Mouse (Mus musculus) heart, adult 2 months (tissue): Measurements from ENCODE around the gene Ftsj3. TPM values are rescaled to one million over a fixed set of nuclear protein-coding genes. Genes with fewer than 3 reads are reported as not detected.

Experiments used
- DNase-seq, 2 experiments: peaks; one replicate each; pipeline ENCODE4 v3.0.0; 2021
- H3K27ac ChIP-seq: fragments of 200-600 bp; 2 replicates; pipeline ENCODE4 v1.8.1; 2022
- H3K27me3 ChIP-seq: fragments of 200-500 bp; 2 replicates; pipeline ENCODE4 v1.6.1; 2012; ENCODE audit warnings: mild to moderate bottlenecking, low read length, inconsistent platforms, mixed read lengths; ENCODE audit not compliant: control insufficient read depth, insufficient read depth
- H3K36me3 ChIP-seq: fragments of 200-500 bp; 2 replicates; pipeline ENCODE4 v1.6.1; 2012; ENCODE audit warnings: low read length, inconsistent platforms; ENCODE audit not compliant: control insufficient read depth, insufficient read depth
- H3K4me1 ChIP-seq: fragments of 200-500 bp; 2 replicates; pipeline ENCODE4 v1.6.1; 2011; ENCODE audit warnings: low read length; ENCODE audit not compliant: control insufficient read depth, insufficient read depth
- H3K4me3 ChIP-seq: fragments of 200-600 bp; 2 replicates; pipeline ENCODE4 v1.8.1; 2022
- H3K79me2 ChIP-seq: fragments of 200-500 bp; replicated peaks from 2 replicates; pipeline ENCODE4 v1.6.1; 2012; ENCODE audit warnings: mild to moderate bottlenecking, inconsistent platforms, low read length, moderate library complexity, mixed read lengths; ENCODE audit not compliant: control insufficient read depth, insufficient read depth
- H3K9ac ChIP-seq: fragments of 200-500 bp; 2 replicates; pipeline ENCODE4 v1.6.1; 2012; ENCODE audit warnings: low read depth, mild to moderate bottlenecking, control low read depth, inconsistent platforms, low read length, mixed read lengths
- CTCF ChIP-seq: fragments of 200-600 bp; IDR thresholded peaks from 2 replicates; pipeline ENCODE4 v1.8.1; 2022; ENCODE audit warnings: antibody characterized with exemption, mild to moderate bottlenecking, moderate library complexity
- EP300 ChIP-seq: fragments of 200-500 bp; IDR thresholded peaks from 2 replicates; pipeline ENCODE4 v1.6.1; 2011; ENCODE audit warnings: low read depth, low read length, control low read depth; ENCODE audit not compliant: insufficient read depth
- POLR2A ChIP-seq: fragments of 200-500 bp; IDR thresholded peaks from 2 replicates; pipeline ENCODE4 v1.6.1; 2011; ENCODE audit warnings: mild to moderate bottlenecking, low read depth, low read length, control low read depth; ENCODE audit not compliant: insufficient read depth
- WGBS: fragments of 180-500 bp; shearing (Covaris S2); methylation state at CpG from one replicate; pipeline ENCODE4 v1.1.7; 2018; 5-methylcytosine and 5-hydroxymethylcytosine counted together
- intact Hi-C: fragments of 180-260 bp; cut with DNase I; formaldehyde crosslinking; loops from one replicate; pipeline ENCODE4 v1.15.1; 2025
- polyA plus RNA-seq: library from polyadenylated mRNA; depleted of rRNA; stranded (reverse); fragments of >200 nt; gene quantifications from 2 replicates; pipeline ENCODE4 v1.2.3, GENCODE M21; 2012
- total RNA-seq, 2 experiments: library from RNA; stranded (reverse); gene quantifications; 2 replicates each; pipeline ENCODE4 v1.2.3; 2021

Gene Ftsj3
- total and polyA plus RNA-seq, 3 experiments = 10.2 to 21.6 (median 20.2) TPM

DNA sequence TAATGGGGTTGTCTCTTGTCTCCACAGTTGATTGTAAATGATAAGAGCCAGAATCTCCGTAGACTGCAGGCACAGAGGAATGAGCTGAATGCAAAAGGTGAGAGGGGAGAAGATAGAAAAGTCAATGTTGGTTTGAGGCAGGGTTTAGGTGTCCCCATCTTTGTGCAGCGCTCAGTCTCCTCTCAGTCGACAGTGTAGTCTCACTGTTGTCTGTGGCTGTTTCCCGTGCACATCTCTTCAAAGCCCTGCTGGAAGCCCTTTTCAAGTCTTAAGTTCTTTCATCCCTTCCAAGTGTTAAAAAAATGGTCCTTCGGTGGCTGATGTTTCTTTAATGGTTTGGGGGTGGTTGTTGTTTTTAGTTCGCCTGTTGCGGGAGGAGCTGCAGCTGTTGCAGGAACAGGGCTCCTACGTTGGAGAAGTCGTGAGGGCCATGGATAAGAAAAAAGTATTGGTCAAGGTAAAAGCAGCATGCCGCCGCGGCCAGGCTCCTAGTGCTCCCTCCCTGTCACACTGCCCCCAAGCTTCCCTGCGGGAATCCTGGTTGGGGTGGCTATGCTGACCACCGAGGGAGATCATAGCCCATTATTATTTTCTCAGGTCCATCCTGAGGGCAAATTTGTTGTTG lies 5.1 kb upstream of the Ftsj3 start:
- WGBS = 74% methylated on average over 14 of the region's 14 CpGs
- H3K36me3 ChIP-seq = peaks cover 2% of the 10 kb centered on the region
- H3K27me3 ChIP-seq = no peaks in the 10 kb centered on the region
- TF ChIP-seq EP300 (no peak), CTCF (no peak), POLR2A (no peak)
- no peaks in the 10 kb centered on the region for H3K79me2 ChIP-seq
- H3K4me3 ChIP-seq = no peak overlapping the region
- intact Hi-C loops = no loop called here
- H3K4me1 ChIP-seq = peaks cover 2% of the 10 kb centered on the region
- H3K27ac ChIP-seq = no peak overlapping the region
- no peak for DNase-seq
- H3K9ac ChIP-seq = no peak overlapping the region

DNA sequence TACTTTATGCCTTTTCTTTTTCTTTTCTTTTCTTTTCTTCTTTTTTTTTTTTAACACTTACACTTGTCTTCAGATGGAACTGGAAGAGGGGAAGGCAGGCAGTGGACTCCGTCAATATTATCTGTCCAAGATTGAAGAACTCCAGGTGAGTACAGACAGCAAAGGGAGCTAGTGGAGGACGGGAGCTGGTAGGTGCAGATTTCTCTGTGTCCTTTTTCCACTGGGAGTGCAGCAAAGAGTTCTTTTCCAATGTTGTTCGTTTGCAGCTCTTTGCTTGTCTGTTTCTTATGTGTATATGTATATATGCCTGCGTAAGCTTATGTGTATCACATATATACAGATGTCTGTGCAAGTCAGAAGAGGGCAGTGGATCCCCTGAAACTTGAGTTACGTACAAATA lies 896 bp upstream of the Ftsj3 start:
- Histone ChIP-seq H3K36me3 (peaks cover 2% of the 10 kb centered on the region), H3K4me1 (peaks cover 5% of the 10 kb centered on the region), H3K79me2 (no peaks in the 10 kb centered on the region), H3K4me3 (peak overlapping the region; percentile 71), H3K9ac (no peak overlapping the region), H3K27me3 (no peaks in the 10 kb centered on the region), H3K27ac (peak overlapping the region; percentile 83)
- 45% methylated on average over 5 of the region's 5 CpGs for WGBS
- DNase-seq = no peak
- peak; percentile 61 for TF ChIP-seq CTCF
- no peak for TF ChIP-seq EP300
- intact Hi-C loops = loop anchor here (2.0 kb wide), 1 partner anchor 14 kb away; no protein-coding TSS in a partner anchor

DNA sequence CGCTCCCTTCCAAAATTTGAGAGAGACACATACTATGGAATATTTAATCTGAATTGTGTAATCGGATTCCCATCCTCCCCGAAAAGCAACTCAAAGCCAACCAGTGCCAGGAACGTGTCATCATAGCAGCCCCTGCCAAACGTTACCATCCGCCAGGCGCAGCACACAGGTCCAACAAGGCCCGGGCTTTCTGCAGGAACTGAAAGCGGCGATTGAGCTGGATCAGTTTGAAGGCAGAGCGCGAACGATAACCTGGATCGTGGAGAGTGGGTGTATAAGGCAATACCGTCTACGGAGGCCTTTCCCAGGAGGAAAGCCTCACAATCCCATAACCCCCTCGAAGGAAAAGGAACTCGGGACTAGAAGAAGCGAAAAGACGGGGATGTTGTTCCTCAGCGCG lies 705 bp downstream of the Ftsj3 start:
- peak overlapping the region; percentile 71 for H3K4me3 ChIP-seq
- no peak for TF ChIP-seq CTCF
- no peak for TF ChIP-seq EP300
- TF ChIP-seq POLR2A = no peak
- H3K27me3 ChIP-seq = no peaks in the 10 kb centered on the region
- WGBS = under 1% methylated on average over 22 of the region's 22 CpGs
- intact Hi-C loops = no loop called here
- H3K27ac ChIP-seq = peak overlapping the region; percentile 83
- DNase-seq = no peak
- peaks cover 2% of the 10 kb centered on the region for H3K36me3 ChIP-seq
- peaks cover 5% of the 10 kb centered on the region for H3K4me1 ChIP-seq
- peak overlapping the region; percentile 56 for H3K9ac ChIP-seq
- H3K79me2 ChIP-seq = no peaks in the 10 kb centered on the region

DNA sequence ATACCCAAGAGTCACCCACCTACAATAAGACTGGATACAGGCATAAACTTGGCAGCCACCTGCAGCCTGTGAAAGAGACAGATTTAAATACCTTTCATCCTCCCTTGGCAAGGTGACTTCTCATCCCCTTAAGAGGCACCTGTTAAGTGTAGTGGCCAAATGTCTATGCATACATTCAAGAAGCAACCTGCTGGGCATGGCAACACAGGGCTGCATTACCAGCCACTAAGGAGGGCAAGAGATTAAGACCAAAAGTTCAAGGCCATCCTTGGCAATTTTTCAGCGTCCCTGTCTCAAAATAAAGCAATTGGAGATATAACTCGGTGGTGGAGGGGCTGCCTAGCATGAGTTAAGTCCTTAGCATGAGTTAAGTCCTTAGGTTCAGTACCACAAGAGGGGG lies 1.1 kb downstream of the Ftsj3 start:
- no peaks in the 10 kb centered on the region for H3K79me2 ChIP-seq
- no peak overlapping the region for H3K9ac ChIP-seq
- no peak overlapping the region for H3K27ac ChIP-seq
- WGBS = 9% methylated on average over 2 of the region's 2 CpGs
- H3K27me3 ChIP-seq = no peaks in the 10 kb centered on the region
- H3K4me1 ChIP-seq = peaks cover 5% of the 10 kb centered on the region
- TF ChIP-seq CTCF = no peak
- H3K4me3 ChIP-seq = peak overlapping the region; percentile 71
- intact Hi-C loops = no loop called here
- no peak for DNase-seq
- peaks cover 2% of the 10 kb centered on the region for H3K36me3 ChIP-seq

DNA sequence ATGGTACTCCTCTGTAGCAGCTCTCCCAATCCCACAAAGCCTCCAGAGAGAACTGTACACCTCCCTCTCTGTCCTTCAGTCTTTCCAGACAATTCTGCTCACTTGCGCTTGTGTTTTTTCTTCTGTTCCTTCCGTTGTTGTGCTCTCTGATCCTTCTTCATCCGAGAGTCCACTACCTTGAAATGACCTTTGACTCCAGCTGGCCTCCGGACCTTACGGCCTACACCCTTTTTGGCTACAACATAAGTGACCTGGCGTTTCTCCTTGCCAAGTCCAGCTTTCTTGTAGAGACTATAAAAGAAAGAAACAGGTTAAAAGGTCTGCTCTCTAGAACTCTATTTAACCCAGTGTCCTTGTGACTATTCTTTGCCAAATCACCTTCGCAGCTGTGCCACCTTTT lies 6.6 kb downstream of the Ftsj3 start:
- no peaks in the 10 kb centered on the region for H3K27me3 ChIP-seq
- DNase-seq = no peak
- H3K36me3 ChIP-seq = peaks cover 4% of the 10 kb centered on the region; the same call in 1 of the 2 replicates
- no peak overlapping the region for H3K4me3 ChIP-seq
- TF ChIP-seq POLR2A = no peak
- TF ChIP-seq CTCF = no peak
- no peak for TF ChIP-seq EP300
- H3K4me1 ChIP-seq = no peaks in the 10 kb centered on the region
- H3K79me2 ChIP-seq = no peaks in the 10 kb centered on the region
- 78% methylated on average over 7 of the region's 7 CpGs for WGBS
- H3K9ac ChIP-seq = no peak overlapping the region
- intact Hi-C loops = loop anchor here (10.0 kb wide), 1 partner anchor 325 kb away; no protein-coding TSS in a partner anchor
- H3K27ac ChIP-seq = no peak overlapping the region

DNA sequence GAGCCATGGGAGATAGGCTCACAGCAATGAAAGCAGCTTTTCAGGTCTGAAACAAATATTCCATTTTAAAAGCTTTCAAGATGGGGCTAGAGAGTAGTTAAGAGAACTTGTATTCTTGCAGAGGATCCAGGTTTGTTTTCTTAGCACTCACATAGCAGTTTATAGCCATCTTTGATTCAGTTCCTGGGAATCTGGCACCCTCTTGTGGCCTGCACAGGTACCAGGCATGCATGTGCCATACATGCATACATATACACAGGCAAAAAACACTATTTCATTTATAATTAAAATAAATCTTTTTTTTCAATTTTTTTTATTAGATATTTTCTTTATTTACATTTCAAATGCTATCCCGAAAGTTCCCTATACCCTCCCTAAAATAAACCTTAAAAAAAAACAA lies 9.0 kb downstream of the Ftsj3 start:
- no peak for DNase-seq
- no peak overlapping the region for H3K9ac ChIP-seq
- TF ChIP-seq POLR2A (no peak), EP300 (no peak), CTCF (peak; percentile 60)
- no peak overlapping the region for H3K4me3 ChIP-seq
- intact Hi-C loops = loop anchor here (10.0 kb wide), 1 partner anchor 322 kb away; no protein-coding TSS in a partner anchor
- 95% methylated on average over 1 of the region's 1 CpGs for WGBS
- H3K27ac ChIP-seq = no peak overlapping the region
- no peaks in the 10 kb centered on the region for H3K27me3 ChIP-seq
- no peaks in the 10 kb centered on the region for H3K79me2 ChIP-seq
- H3K4me1 ChIP-seq = no peaks in the 10 kb centered on the region
- peaks cover 6% of the 10 kb centered on the region for H3K36me3 ChIP-seq
